ENCODE assay signal across 13 mouse cellular contexts in the genomic region with DNA sequence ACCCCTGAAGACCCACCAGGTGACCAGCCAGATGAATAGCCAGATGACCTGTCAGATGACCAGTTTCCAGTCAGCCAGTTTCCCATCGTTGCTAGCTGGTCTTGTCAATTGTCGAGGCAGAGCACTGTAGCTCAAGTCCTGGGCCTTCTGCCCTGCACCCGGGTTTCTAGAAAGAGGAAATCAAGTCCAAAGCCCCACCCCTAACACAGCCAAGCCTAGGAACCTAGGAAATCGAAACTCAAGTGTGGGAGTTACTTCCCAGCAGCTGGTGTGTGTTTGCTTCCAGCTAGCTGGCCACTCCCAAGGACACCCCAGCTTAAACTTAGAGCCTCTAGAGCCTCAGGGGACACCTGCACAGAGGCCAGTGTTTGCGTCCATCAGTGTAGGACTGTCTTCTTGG. TPM values are rescaled to one million over a fixed set of nuclear protein-coding genes. Genes with fewer than 3 reads are reported as not detected.
DNase-seq lines count a peak whose midpoint lies in the region; ATAC-seq and TF ChIP-seq lines count a peak whose summit lies in the region.
"Had no signal": no experiment of that assay in that cellular context is flagged by ENCODE, and none has a peak within 500 bp of the region (broad histone marks: within the 10 kb centered on the region; RNA-seq: fewer than 3 reads in every experiment).

A gene (minus strand): TSS at position 166 of the 400 bp plus-strand sequence.

- DNase-seq in CD4-positive, CD25-positive, alpha-beta regulatory T cell, adult 2 months (ENCODE audit: low read depth, low spot score) = peak; percentile 18
- DNase-seq in liver, adult 2 months (ENCODE audit: extremely low read depth, low read depth, low spot score) = peak; percentile 31
- no peak for DNase-seq in liver, embryonic 11.5 days (ENCODE audit: low spot score)
- DNase-seq in yolk sac, embryonic 10.5 days (ENCODE audit: low spot score) = no peak
- no peak for DNase-seq in forebrain, postnatal 0 days
- DNase-seq: cerebellum, postnatal 10 days; kidney, postnatal 25 days had no signal

- H3K9me3 ChIP-seq in liver, embryonic 11.5 days (ENCODE audit: control insufficient read depth, low read length) = no peaks in the 10 kb centered on the region
- no peaks in the 10 kb centered on the region for H3K9me3 ChIP-seq in forebrain, postnatal 0 days (ENCODE audit: low read length)
- H3K9me3 ChIP-seq: embryonic facial prominence, embryonic 15.5 days; hindbrain, embryonic 13.5 days; liver, embryonic 15.5 days had no signal

- no peak for TF ChIP-seq CTCF in liver, adult 2 months (IDR thresholded peaks at IDR 0.05; ENCODE audit: low read depth, low read length)
- TF ChIP-seq CTCF in bone marrow, adult 2 months (IDR thresholded peaks at IDR 0.05; ENCODE audit: control insufficient read depth, insufficient read depth, low read length) = no peak
- no peak for TF ChIP-seq CTCF in forebrain, postnatal 0 days (IDR thresholded peaks at IDR 0.05; ENCODE audit: low read depth)

- peak within 1 kb of the TSS; percentile 61 for H3K9ac ChIP-seq in liver, adult 2 months (ENCODE audit: low read depth, low read length)
- H3K9ac ChIP-seq in liver, embryonic 11.5 days (ENCODE audit: low read depth, low read length) = no peak within 1 kb of the TSS
- H3K9ac ChIP-seq in forebrain, postnatal 0 days = no peak within 1 kb of the TSS
- H3K9ac ChIP-seq: embryonic facial prominence, embryonic 15.5 days; hindbrain, embryonic 13.5 days; liver, embryonic 15.5 days had no signal

- 50% methylated on average over 5 of the region's 5 CpGs for WGBS in liver, adult 2 months
- WGBS in liver, embryonic 11.5 days = 51% methylated on average over 5 of the region's 5 CpGs
- 10% methylated on average over 5 of the region's 5 CpGs for WGBS in bone marrow, adult 2 months
- WGBS in forebrain, postnatal 0 days = 73% methylated on average over 5 of the region's 5 CpGs

- no peak for ATAC-seq in CD4-positive, CD25-positive, alpha-beta regulatory T cell, adult 4 months
- no peak for ATAC-seq in liver, embryonic 11.5 days (replicated peaks; ENCODE audit: low FRiP score)
- peak; percentile 57 for ATAC-seq in neutrophil, adult 5-6 weeks (ENCODE audit: extremely low read depth, insufficient number of reproducible peaks, low FRiP score, poor library complexity, severe bottlenecking)
- ATAC-seq in forebrain, postnatal 0 days = no peak

- H3K4me3 ChIP-seq in liver, adult 2 months (ENCODE audit: insufficient read depth, low read depth, low read length) = peak within 1 kb of the TSS; percentile 37
- H3K4me3 ChIP-seq in liver, embryonic 11.5 days (ENCODE audit: low read depth, low read length) = no peak within 1 kb of the TSS
- H3K4me3 ChIP-seq in bone marrow, adult 2 months (replicated peaks; ENCODE audit: control insufficient read depth, low read depth, low read length) = peak within 1 kb of the TSS; percentile 67
- no peak within 1 kb of the TSS for H3K4me3 ChIP-seq in forebrain, postnatal 0 days (ENCODE audit: low read depth, low read length)
- H3K4me3 ChIP-seq: embryonic facial prominence, embryonic 15.5 days; hindbrain, embryonic 13.5 days; liver, embryonic 15.5 days had no signal

- no peak within 1 kb of the TSS for H3K4me2 ChIP-seq in liver, embryonic 11.5 days
- H3K4me2 ChIP-seq in forebrain, postnatal 0 days (ENCODE audit: low read depth) = no peak within 1 kb of the TSS
- H3K4me2 ChIP-seq: embryonic facial prominence, embryonic 15.5 days; hindbrain, embryonic 13.5 days; liver, embryonic 15.5 days had no signal

- peak within 1 kb of the TSS; percentile 16; the same call in 1 of the 2 replicates for H3K27ac ChIP-seq in liver, adult 2 months (replicated peaks; ENCODE audit: insufficient read depth, low read depth, low read length)
- no peak within 1 kb of the TSS for H3K27ac ChIP-seq in liver, embryonic 11.5 days (ENCODE audit: low read depth, low read length)
- H3K27ac ChIP-seq in bone marrow, adult 2 months (ENCODE audit: control insufficient read depth, insufficient read depth, low read depth, low read length, poor library complexity) = peak within 1 kb of the TSS; percentile 31; the same call in 1 of the 2 replicates
- no peak within 1 kb of the TSS for H3K27ac ChIP-seq in forebrain, postnatal 0 days (ENCODE audit: low read depth, low read length)
- H3K27ac ChIP-seq: embryonic facial prominence, embryonic 15.5 days; hindbrain, embryonic 13.5 days; liver, embryonic 15.5 days had no signal

- no peaks in the 10 kb centered on the region for H3K4me1 ChIP-seq in liver, adult 2 months (ENCODE audit: control insufficient read depth, insufficient read depth, low read length)
- H3K4me1 ChIP-seq in liver, embryonic 11.5 days (replicated peaks; ENCODE audit: control insufficient read depth, insufficient read depth, low read length) = no peaks in the 10 kb centered on the region
- H3K4me1 ChIP-seq in bone marrow, adult 2 months (ENCODE audit: control insufficient read depth, insufficient read depth, low read length) = peaks cover 5% of the 10 kb centered on the region; the same call in 1 of the 2 replicates
- no peaks in the 10 kb centered on the region for H3K4me1 ChIP-seq in forebrain, postnatal 0 days (ENCODE audit: insufficient read depth)
- H3K4me1 ChIP-seq: embryonic facial prominence, embryonic 15.5 days; hindbrain, embryonic 13.5 days; liver, embryonic 15.5 days had no signal

- no peaks in the 10 kb centered on the region for H3K36me3 ChIP-seq in liver, adult 2 months (ENCODE audit: control insufficient read depth, insufficient read depth, low read length)
- no peaks in the 10 kb centered on the region for H3K36me3 ChIP-seq in liver, embryonic 11.5 days (ENCODE audit: control insufficient read depth, insufficient read depth, low read length)
- H3K36me3 ChIP-seq in forebrain, postnatal 0 days (ENCODE audit: insufficient read depth) = no peaks in the 10 kb centered on the region
- H3K36me3 ChIP-seq: embryonic facial prominence, embryonic 15.5 days; hindbrain, embryonic 13.5 days; liver, embryonic 15.5 days had no signal

- no peaks in the 10 kb centered on the region for H3K27me3 ChIP-seq in liver, adult 2 months (ENCODE audit: control insufficient read depth, insufficient read depth, low read length)
- H3K27me3 ChIP-seq in liver, embryonic 11.5 days (replicated peaks; ENCODE audit: control insufficient read depth, insufficient read depth, low read length) = no peaks in the 10 kb centered on the region
- no peaks in the 10 kb centered on the region for H3K27me3 ChIP-seq in forebrain, postnatal 0 days (ENCODE audit: insufficient read depth, low read length)
- H3K27me3 ChIP-seq: embryonic facial prominence, embryonic 15.5 days; liver, embryonic 15.5 days had no signal

- TF ChIP-seq POLR2A in liver, adult 2 months (IDR thresholded peaks at IDR 0.05; ENCODE audit: extremely low read depth, insufficient read depth, low read length) = no peak
- no peak for TF ChIP-seq POLR2A in bone marrow, adult 2 months (IDR thresholded peaks at IDR 0.05; ENCODE audit: borderline replicate concordance, control insufficient read depth, low read depth, low read length)

- no peaks in the 10 kb centered on the region for H3K79me2 ChIP-seq in liver, adult 2 months (ENCODE audit: control insufficient read depth, insufficient read depth, low read length)

RNA-seq across cellular contexts. Expression of the gene that starts here (rescaled TPM):
- 1 to 10 TPM; 1.6 to 3.6 TPM for polyA plus RNA-seq in CD4-positive, CD25-positive, alpha-beta regulatory T cell, adult 4 months (2017; shearing (Covaris generic))
- total RNA-seq in liver, adult 2 months (2014; rRNA removed) = 1.8 and 1.9 TPM in 2 replicates
- 1.3 and 5.4 TPM in 2 replicates for polyA plus RNA-seq in liver, adult 2 months (2012; rRNA removed)
- polyA plus RNA-seq in liver, embryonic 11.5 days (2014; fragmentation: Nextera tagmentation; extraction: Ambion mirVana) = 0.23 and 0.29 TPM in 2 replicates
- polyA plus RNA-seq in bone marrow, adult 2 months (2011; ENCODE audit: insufficient read depth, insufficient read length, low replicate concordance, missing spikeins) = 12.2 and 25.1 TPM in 2 replicates
- 48.7 and 57.1 TPM in 2 replicates for total RNA-seq in neutrophil, adult 5-6 weeks (2017)
- 0.38 and 0.71 TPM in 2 replicates for total RNA-seq in forebrain, postnatal 0 days (2014; rRNA removed)
- 0.19 and 0.30 TPM in 2 replicates for polyA plus RNA-seq in forebrain, postnatal 0 days (2015; fragmentation: Nextera tagmentation; extraction: Ambion mirVana)

Comparison
In these comparisons a context has a peak if more than half of its experiments do, and no peak if none do; other contexts are left out.
1. RNA of the gene that starts here (total RNA-seq): 48.7 to 57.1 TPM in neutrophil, adult 5-6 weeks; 1.8 to 1.9 TPM in liver, adult 2 months and 0.38 to 0.71 TPM in forebrain, postnatal 0 days; every median in the first group is over 10 times any median in the second.
2. DNase-seq: peak in CD4-positive, CD25-positive, alpha-beta regulatory T cell, adult 2 months (single experiment) and liver, adult 2 months (single experiment); none in liver, embryonic 11.5 days (single experiment), yolk sac, embryonic 10.5 days (single experiment) and forebrain, postnatal 0 days (single experiment).
3. H3K27ac ChIP-seq: peak in liver, adult 2 months (single experiment) and bone marrow, adult 2 months (single experiment); none in liver, embryonic 11.5 days (single experiment) and forebrain, postnatal 0 days (single experiment).
4. H3K4me3 ChIP-seq: peak in liver, adult 2 months (single experiment) and bone marrow, adult 2 months (single experiment); none in liver, embryonic 11.5 days (single experiment) and forebrain, postnatal 0 days (single experiment).